Mouse (Mus musculus) small intestine, adult 2 months (tissue): Measurements from ENCODE around the gene Cobl. TPM values are rescaled to one million over a fixed set of nuclear protein-coding genes. Genes with fewer than 3 reads are reported as not detected.

Experiments used
- H3K27ac ChIP-seq: fragments of 200-500 bp; 2 replicates; pipeline ENCODE4 v1.5.1; 2012; ENCODE audit warnings: low read depth, low read length, control low read depth, inconsistent platforms; ENCODE audit not compliant: insufficient read depth
- H3K27me3 ChIP-seq: fragments of 200-500 bp; 2 replicates; pipeline ENCODE4 v1.6.1; 2012; ENCODE audit warnings: mild to moderate bottlenecking, moderate library complexity, low read length, inconsistent platforms; ENCODE audit not compliant: control insufficient read depth, insufficient read depth
- H3K36me3 ChIP-seq: fragments of 200-500 bp; 2 replicates; pipeline ENCODE4 v1.6.1; 2012; ENCODE audit warnings: mild to moderate bottlenecking, low read length, control low read depth, inconsistent platforms; ENCODE audit not compliant: control insufficient read depth, insufficient read depth
- H3K4me1 ChIP-seq: fragments of 200-500 bp; 2 replicates; pipeline ENCODE4 v1.6.1; 2012; ENCODE audit warnings: low read length, inconsistent platforms, mixed read lengths; ENCODE audit not compliant: control insufficient read depth, insufficient read depth, insufficient read length
- H3K4me3 ChIP-seq: fragments of 200-500 bp; 2 replicates; pipeline ENCODE4 v1.5.1; 2012; ENCODE audit warnings: low read depth, mild to moderate bottlenecking, control low read depth, inconsistent platforms, low read length, moderate library complexity
- CTCF ChIP-seq: fragments of 200-500 bp; IDR thresholded peaks from 2 replicates; pipeline ENCODE4 v1.5.1; 2012; ENCODE audit warnings: low read depth, mild to moderate bottlenecking, control low read depth, inconsistent platforms, low read length, moderate library complexity, mixed read lengths; ENCODE audit not compliant: insufficient replicate concordance, insufficient read length; ENCODE audit errors: extremely low read depth
- POLR2A ChIP-seq: fragments of 200-500 bp; IDR thresholded peaks from 2 replicates; pipeline ENCODE4 v1.6.1; 2012; ENCODE audit warnings: low read depth, mild to moderate bottlenecking, control low read depth, inconsistent platforms, low read length, moderate library complexity
- WGBS: fragments of 180-500 bp; shearing (Covaris S2); methylation state at CpG from one replicate; pipeline ENCODE4 v1.1.7; 2018; 5-methylcytosine and 5-hydroxymethylcytosine counted together
- polyA plus RNA-seq: library from polyadenylated mRNA; depleted of rRNA; stranded (reverse); fragments of >200 nt; gene quantifications from 2 replicates; pipeline ENCODE4 v1.2.3, GENCODE M21; 2012; rRNA removed

The Cobl gene
- polyA plus RNA-seq, result 7.0 and 42.1 TPM in 2 replicates

DNA sequence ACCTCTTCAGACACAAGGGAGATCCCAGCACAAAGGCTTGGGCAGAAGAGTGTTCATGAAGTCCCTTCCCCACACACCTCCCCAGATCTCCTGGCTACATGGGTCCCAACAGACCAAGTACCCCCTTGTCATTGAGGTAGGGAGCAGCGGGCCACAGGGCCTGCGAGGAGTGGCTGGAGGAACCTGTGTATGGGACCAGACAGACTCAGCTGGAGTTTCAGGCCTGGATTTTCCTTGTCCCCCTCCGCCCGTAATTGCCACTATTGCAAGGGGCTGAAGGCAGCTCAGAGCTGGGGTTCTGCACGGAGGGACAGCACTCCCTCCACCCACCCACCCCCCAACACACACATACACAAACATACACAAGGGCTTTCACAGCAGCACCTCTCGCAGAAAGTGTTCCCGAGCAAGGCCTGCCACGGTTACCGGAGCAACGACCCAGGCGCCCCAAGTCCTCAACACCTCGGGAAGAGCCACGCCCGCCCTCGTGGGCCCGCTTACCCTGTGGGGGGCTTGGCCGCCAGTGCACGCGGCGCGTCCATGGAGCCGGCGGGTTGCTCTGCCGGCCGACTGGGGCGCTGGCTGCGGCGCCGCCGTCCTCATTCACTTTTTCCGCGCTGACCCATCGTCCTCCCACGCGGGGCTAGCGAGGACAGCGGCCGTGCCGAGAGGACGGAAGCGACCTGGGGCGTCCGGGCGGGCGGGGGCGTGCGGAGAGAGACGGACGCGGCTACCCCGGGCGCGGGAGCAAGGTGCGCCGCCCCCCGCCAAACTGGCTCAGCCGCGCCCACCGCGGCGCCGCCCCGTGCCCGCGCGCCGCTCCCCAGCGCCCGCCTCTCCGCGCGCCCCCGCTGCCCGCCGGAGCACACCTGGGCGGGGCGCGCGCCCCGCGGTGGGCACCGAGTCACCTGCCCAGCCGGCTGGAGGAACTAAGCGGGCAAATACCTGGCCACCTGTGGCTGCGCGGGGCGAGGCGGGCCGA lies at the start of gene Cobl:
Cobl (minus strand) TSS at position 780 of the 982 bp plus-strand sequence.
- TF ChIP-seq POLR2A, result no peak
- under 1% methylated on average over 85 of the region's 89 CpGs for WGBS
- Histone ChIP-seq H3K36me3 (no peaks in the 10 kb centered on the region), H3K27me3 (no peaks in the 10 kb centered on the region; the same call in 1 of the 2 replicates), H3K4me3 (peak within 1 kb of the TSS; percentile 86), H3K27ac (0 out of 2 replicates have a peak within 1 kb of the TSS, but pooled peaks have one; percentile 3), H3K4me1 (peaks cover 2% of the 10 kb centered on the region; the same call in 1 of the 2 replicates)

DNA sequence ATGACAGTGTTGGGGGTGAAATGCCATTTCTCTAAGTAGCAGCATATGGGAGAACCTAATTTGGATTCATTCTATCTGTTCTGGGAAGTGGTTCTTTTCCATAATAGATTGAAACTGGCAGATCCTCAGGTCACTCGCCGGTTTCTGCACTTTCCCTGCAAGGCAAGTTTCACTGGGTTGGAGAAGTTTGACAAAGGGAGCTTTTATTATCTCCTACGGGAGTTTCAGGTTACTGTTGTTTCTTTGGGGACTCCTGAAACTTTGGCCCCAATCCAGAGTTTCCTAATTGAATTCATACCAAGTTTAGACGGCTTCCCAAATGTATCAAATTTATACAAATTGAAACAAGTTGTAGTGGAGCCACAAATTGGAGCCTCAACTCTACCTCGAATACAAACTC lies 49.0 kb upstream of the Cobl start:
- TF ChIP-seq POLR2A (no peak), CTCF (no peak)
- 34% methylated on average over 5 of the region's 5 CpGs for WGBS
- H3K4me1 ChIP-seq, result no peaks in the 10 kb centered on the region
- no peak overlapping the region for H3K27ac ChIP-seq
- H3K4me3 ChIP-seq, result no peak overlapping the region
- H3K36me3 ChIP-seq, result no peaks in the 10 kb centered on the region
- H3K27me3 ChIP-seq, result no peaks in the 10 kb centered on the region

DNA sequence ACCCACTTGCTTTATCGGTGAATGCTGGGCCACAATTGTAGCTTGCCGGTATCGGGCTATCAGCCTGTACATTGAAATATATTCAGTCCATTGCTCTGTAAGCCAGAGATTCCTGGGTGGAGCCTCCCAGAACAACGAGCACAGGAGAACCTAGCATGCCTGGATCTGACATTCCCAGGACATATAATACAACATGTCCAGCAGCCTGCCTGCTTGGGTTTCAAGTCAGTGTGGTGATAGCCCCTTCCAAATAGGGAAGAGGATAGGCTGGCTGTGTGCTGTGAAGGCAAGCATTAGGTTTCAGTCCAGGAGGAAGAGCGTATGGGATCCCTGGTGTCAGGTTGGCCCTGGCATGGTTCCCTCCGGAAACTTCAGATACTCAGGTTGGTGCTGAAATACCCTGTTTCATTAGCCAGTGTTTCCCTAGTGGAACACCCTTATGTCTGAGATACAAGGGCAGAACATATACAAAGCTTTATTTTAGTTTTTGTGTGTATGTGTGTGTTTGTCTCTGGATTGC lies 41.7 kb upstream of the Cobl start:
- Histone ChIP-seq H3K4me1 (no peaks in the 10 kb centered on the region), H3K36me3 (no peaks in the 10 kb centered on the region), H3K4me3 (no peak overlapping the region), H3K27ac (no peak overlapping the region), H3K27me3 (no peaks in the 10 kb centered on the region)
- TF ChIP-seq CTCF, result no peak
- TF ChIP-seq POLR2A, result no peak
- WGBS, result 88% methylated on average over 6 of the region's 6 CpGs

DNA sequence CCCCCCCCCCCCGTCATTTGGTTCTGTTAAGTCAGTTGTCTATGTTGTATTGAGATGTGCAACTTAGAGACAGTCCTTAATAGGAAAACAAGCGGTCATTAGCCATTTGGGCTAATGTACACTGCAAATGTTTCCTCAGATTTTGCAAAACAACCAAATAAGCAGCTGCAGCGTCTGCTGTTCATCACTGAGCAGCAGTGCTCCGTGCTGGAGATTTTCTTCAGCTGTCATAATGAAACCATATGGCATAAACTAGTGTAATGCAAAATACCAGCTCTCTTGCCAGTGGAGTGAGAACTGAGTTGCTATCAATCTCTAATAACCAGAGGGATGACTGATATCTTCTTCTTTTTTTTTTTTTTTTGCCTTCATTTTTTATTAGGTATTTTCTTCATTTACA lies 39.0 kb upstream of the Cobl start:
- Histone ChIP-seq H3K27me3 (no peaks in the 10 kb centered on the region), H3K4me3 (no peak overlapping the region), H3K36me3 (no peaks in the 10 kb centered on the region), H3K4me1 (no peaks in the 10 kb centered on the region), H3K27ac (no peak overlapping the region)
- WGBS, result 85% methylated on average over 4 of the region's 4 CpGs
- no peak for TF ChIP-seq POLR2A
- no peak for TF ChIP-seq CTCF

DNA sequence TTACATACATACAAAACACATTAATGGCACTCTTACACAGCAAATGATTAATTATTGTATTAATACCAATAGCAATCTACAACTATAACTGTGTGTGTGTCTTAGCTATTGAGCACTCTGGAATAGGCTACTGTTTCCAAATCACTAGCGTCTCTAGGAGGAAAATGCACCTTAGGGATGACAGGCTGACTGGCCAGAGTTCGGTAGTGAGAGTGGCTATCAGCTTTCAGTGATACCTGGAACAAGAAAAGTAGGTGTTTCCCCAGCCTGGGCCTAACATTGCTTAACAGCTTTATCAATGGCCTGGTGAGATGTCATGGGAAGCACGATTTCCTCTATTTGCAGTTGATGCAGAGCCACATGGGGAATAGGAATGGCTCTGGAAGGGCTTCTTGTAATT lies 37.0 kb upstream of the Cobl start:
- no peaks in the 10 kb centered on the region for H3K27me3 ChIP-seq
- H3K4me3 ChIP-seq, result no peak overlapping the region
- no peaks in the 10 kb centered on the region for H3K36me3 ChIP-seq
- no peak overlapping the region for H3K27ac ChIP-seq
- TF ChIP-seq CTCF, result no peak
- TF ChIP-seq POLR2A, result no peak
- WGBS, result 43% methylated on average over 3 of the region's 3 CpGs
- no peaks in the 10 kb centered on the region for H3K4me1 ChIP-seq

DNA sequence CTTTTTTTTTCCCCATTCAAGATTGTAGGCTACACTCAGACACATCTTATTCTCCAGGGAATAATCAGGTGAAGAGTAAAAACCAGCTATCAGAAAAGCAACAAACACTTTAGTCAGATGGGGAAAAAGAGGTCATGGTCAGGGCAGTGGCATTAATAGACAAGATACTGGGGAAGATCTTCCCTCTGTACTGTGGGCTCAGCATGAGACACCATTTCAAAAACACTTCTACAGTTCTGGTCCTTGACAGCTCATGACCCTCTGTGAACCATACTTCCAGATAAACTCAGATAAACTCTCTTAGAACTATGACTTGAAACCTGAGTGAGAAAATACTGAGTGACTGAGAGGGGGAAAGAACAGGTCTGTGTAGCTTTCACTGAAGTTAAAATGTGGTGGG lies 29.0 kb upstream of the Cobl start:
- TF ChIP-seq POLR2A (no peak), CTCF (no peak)
- H3K36me3 ChIP-seq, result no peaks in the 10 kb centered on the region
- H3K4me3 ChIP-seq, result no peak overlapping the region
- no peaks in the 10 kb centered on the region for H3K27me3 ChIP-seq
- no peaks in the 10 kb centered on the region for H3K4me1 ChIP-seq
- H3K27ac ChIP-seq, result no peak overlapping the region

DNA sequence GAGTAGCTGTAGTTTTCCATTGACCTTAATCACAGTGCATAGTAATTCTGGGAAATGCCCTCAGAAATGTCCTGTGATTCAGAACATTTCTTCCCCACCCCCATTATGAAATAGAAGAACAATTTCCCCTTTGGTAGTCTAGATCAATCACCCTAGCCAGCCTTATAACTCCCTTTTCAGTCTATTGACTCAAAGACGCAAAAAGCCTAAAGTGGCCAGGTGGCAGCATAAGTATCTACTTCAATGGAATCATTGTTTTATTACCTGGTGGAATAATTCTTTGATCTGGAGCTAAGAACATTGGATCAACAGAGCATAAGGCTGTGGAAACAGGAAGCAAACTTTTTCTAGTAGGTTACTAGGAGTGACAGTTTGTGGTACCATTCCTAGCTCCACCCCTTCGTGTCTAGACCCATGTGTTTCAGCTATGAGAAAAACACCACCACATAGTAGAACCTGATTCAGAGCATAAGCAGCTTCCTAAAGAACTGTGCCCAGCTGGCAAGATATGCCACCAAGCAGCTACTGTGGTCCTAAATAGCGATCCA lies 15.2 kb upstream of the Cobl start:
- 40% methylated on average over 3 of the region's 3 CpGs for WGBS
- H3K4me3 ChIP-seq, result no peak overlapping the region
- H3K27ac ChIP-seq, result no peak overlapping the region
- no peaks in the 10 kb centered on the region for H3K36me3 ChIP-seq
- peaks cover 2% of the 10 kb centered on the region; the same call in 1 of the 2 replicates for H3K4me1 ChIP-seq
- H3K27me3 ChIP-seq, result no peaks in the 10 kb centered on the region
- TF ChIP-seq POLR2A (no peak), CTCF (no peak)
